Mouse (Mus musculus) inflammation-experienced regulatory T-cells, adult 6 months (primary cell): ENCODE results near the gene Smoc2. TPM values are rescaled to one million over a fixed set of nuclear protein-coding genes. Genes with fewer than 3 reads are reported as not detected.

Experiments
- ATAC-seq: one replicate; pipeline ENCODE4 v1.8.0; 2017
- polyA plus RNA-seq, 3 experiments: library from polyadenylated mRNA; unstranded; fragments of 100-300 nt; shearing (Covaris generic); gene quantifications; one replicate each; pipeline ENCODE4 v1.2.1; 2017

Smoc2 gene
- polyA plus RNA-seq, 3 experiments from 2014 or later = 0.24 to 0.42 TPM; not detected in 1

DNA sequence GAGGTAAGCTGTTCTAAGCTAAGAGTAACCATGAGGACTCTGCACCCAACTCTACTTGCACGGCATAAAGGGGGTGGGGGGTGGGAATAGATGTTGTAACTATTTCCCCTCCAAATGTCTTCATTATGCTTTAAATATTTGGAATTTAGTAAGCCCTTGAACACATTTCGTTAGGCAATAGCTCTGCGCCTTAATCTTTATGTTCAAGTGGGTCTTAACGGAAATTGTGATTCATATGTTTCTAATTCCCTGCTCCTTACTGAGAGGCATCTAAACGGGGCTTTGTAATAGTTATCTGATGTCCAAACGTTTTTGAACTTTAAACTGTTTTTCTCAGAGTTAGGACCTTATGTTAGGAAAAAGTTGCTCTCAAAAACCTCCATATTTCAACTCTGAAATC, 147.2 kb downstream of the Smoc2 start:
- ATAC-seq = no peak

- ATAC-seq = no peak
Observed at GRCm38 (mm10) chr17:14434717-14435116, 155.4 kb downstream of the Smoc2 start.

- ATAC-seq = no peak
Observed at GRCm38 (mm10) chr17:14445611-14446010, 166.3 kb downstream of the Smoc2 start.

DNA sequence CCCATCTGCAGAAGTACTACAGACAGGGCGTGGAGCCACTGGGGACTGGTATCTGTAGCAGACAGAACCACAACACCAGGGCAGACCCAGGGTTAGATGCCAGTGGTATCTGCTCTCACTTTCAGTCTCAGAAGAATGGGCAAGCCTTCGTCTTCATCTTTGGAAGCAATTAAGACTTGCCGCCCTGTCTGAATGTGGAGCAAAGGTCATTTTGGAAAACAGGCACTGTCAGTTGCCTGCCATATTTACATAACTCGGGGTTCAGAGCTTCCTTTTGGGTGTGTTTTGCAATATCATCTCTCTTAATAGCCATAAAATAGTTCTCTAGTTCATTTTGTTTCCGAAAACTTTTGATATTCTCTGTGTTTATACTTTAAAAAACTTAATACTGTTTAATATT, 168.0 kb downstream of the Smoc2 start:
- no peak for ATAC-seq

Other genes starting within 250 kb of the Smoc2 start
- not detected for gene Gm7358, start 220.0 kb upstream of the Smoc2 start, polyA plus RNA-seq
- under 1 TPM in 1 of 3 experiments, not detected in 2; 0.11 TPM for gene Dact2, start 75.2 kb upstream of the Smoc2 start, polyA plus RNA-seq